Mouse (Mus musculus) thymus, postnatal 14 days (tissue): ENCODE measurements around the gene Kctd12b.
"Not testable (repeated sequence)": the region's sequence is repeated elsewhere in the genome, so short reads cannot be mapped to it uniquely, and the experiment has no call there.

Experiments
- DNase-seq: peaks from one replicate; pipeline ENCODE4 v3.0.0; 2021

Kctd12b gene

DNA sequence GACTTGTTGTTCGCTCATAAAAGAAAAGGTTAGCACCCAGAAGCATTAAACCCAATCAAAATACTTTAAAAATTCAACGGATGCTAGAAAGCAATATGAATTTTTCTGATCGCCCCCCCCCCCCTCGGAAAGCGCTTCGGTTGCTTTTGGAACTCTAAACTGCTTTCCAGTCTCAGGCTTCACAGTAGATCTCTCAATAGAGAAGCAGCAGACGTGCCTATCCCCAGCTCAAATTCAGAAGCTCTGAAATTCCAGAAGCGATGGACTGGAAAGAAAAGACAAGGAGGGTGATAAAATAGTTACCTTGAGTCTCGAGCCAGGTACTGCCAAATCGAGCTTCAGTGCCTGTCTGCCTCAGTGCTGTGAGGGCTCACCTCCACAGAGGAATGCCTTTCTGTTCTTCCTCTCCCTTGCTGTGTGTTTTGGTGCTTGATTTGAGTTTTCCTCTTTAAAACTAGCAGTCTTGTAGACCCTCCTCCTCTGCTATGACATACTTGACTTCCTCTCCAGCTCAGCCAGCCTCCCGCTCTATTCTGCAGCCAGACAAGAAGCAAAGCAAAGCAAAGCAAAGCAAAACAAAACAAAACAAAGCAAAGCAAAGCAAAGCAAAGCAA lies at the start of gene Kctd12b:
Kctd12b (minus strand) TSS at position 610 of the 614 bp plus-strand sequence.
- peak; percentile 7 for DNase-seq

DNA sequence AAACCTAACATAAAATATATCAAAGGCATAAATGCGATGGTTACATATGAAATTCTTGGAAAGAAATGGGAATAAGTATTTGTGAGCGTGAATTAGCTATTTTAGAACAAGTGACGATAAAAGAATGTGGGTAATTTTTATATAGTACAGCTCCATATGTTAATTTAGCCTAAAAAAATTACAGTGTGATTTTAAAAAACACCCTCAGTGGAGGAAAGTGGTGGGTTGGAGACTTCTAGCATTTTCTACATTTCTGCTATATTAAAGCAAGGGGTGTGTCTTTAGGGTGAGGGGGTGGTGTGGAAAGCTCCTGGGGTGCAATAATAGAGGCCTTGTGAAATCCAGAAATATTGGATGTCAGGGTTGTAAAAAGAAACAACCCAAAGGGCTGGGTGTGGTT lies 46.3 kb upstream of the Kctd12b start:
- DNase-seq, result no peak

DNA sequence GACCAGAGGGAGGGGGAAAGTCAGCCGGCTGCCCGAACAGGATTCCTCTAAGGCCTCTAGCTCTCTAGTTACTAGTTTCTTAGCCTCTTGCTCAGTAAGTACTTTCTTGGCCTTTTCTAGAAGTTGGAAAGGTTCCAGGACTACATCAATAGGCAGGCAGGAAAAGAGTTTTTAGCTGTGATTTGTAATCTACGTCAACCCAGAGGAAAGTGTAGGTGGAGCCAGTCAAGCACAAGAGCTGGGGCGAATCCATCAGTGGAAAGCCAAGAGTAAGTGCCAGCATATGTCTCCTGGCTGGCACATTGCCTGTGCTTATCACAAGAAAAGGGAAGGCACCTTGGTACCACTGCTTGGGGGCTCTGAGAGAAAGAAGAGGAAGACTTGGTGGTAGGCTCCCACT lies 39.5 kb upstream of the Kctd12b start:
- no peak for DNase-seq

DNA sequence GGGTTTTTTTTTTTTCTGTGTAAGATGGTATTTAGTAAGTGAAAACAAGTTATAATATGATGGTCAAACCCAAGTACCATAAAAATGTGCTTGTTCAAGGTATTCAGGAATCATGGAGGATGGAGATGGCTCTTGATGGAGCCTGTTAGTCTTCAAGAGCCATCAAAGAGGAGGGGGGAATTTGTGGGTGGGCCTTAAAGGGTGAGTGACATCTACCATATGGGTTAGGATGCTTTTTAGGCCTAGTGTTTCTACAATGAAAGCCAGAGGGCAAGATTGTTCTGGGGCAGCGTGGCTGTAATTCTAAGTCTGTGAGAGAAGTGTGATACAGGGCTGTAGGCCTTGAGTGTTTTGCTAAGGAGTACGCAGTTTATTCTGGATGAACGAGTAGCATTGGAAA lies 28.2 kb upstream of the Kctd12b start:
- peak; percentile 9 for DNase-seq

DNA sequence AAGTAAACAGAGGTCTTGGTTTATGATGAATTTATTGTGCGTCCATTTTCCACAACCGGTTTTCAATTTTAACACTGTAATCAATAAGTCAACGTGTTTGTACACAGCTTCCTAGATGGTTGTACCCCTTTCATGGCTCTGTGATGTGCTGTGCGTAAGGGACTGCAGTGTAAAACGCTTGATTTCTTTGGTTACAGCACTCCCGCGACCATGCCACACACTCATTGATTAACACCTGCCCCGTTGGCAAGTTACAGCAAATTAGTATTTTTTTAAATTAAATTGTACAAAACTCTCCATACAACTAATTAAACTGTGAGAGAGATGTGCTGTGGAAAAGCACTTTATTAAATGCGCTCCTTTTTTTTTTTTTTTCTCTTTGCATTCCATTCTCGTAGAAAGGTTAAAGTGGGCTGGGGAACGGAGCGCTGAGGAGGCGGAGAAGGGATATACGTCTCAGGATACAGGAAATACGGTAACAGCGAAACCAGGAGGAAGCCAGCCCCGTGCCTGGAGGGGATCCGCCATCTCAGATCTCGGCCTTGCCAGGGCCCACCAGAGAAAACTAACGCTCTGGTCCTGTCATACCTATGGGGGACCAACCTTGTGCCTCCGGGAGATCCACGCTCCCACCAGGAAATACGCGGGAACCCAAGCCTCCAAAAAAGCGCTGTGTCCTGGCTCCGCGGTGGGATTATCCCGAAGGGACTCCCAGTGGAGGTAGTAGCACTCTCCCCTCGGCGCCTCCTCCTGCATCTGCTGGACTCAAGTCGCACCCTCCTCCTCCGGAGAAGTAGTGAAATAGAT lies 27.1 kb upstream of the Kctd12b start, which contains the start of gene Nbdy:
Nbdy (plus strand) TSS at position 481 of the 807 bp plus-strand sequence.
- DNase-seq, result peak; percentile 49

DNA sequence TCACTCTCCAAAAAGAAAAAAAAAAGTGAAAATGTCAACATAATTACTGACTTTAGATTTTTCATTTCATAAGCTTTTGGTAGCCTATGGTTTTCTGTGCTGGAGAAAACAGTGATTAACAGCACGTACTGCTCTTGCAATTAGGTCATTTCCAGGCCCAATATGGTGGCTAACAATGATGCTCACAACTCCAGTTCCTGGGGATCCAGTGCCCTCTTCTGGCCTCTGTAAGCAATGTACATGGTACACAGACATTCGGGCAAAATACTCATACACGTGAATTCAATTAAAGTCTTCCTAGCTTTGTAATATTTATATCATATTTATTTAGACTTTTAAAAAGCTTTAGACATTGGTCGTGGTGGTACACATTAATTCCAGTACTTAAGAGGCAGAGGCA lies 23.4 kb upstream of the Kctd12b start:
- DNase-seq, result peak; percentile 6

DNA sequence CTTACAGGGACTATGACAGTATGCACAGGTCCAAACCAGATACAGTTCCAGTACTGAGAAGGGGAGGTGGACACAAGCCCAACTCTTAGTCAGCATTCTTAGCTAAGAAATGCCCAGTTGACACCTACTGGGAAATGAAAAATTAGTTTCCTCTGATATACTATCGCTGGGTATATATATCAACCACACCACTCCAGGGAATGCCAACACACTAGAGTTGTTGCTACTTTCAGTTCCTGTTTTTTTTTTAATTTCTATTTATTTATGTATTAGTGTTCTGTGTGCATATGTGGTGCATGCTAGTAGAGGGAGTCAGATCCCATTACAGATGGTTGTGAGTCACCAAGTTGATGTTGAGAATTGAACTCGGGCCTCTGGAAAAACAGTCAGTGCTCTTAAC lies 20.5 kb upstream of the Kctd12b start:
- no peak for DNase-seq

DNA sequence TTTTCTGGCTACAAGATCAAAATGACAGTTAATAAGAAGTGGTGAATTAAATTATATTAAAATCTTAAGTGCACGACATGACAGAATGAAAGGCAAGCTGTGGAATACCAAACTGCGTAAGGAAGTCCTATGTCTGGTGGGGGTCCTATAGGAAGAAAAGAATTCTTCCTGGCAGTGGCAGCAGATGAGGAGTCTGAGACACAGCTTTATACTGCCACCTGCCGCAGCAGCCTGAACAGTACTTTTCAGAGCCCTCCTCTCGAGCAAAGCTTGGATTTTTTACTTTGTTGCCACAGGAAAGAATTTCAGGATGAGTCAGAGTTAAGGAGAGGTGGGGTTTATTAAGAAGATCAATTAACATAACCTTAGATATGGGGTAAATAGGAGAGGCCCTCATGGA lies 11.5 kb upstream of the Kctd12b start:
- DNase-seq, result no peak

DNA sequence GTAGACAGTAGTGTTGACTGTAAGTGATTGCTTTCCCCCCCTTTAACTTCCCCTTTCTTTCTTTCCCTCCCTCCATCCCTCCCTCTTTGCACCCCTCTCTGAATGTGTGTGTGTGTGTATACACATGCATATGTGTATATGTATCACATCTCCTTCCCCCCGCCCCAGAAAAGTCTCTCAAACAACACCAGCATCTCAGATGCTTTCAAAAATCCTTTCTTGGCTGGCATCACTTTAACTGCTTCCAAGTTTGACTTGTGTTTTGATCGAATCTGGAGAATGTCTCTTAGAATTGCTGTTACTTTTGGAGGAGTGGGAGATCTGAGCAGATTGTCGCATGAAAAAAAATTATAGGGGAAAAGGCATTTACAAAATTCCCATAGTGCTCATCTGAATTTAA lies 4.3 kb upstream of the Kctd12b start:
- no peak for DNase-seq

DNA sequence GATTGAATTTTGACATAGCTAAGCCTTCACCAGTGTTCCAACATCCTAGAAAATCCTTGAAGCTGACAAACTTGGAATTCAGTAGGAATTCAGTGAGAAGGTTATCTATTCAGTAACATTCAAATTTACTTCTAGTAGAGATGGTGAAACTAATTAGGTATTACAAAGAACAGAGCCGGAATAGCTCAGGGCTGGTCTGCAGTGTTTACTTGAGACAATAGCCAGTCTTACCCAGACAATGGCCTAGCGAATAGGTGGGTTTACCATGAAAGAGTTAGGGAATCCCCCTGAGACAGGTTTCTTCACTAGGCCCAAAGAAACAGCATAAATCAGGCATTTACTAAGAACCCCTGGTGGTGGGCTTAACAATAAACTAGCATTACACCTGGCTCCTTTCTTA lies 28.0 kb downstream of the Kctd12b start:
- DNase-seq, result not testable (repeated sequence)

DNA sequence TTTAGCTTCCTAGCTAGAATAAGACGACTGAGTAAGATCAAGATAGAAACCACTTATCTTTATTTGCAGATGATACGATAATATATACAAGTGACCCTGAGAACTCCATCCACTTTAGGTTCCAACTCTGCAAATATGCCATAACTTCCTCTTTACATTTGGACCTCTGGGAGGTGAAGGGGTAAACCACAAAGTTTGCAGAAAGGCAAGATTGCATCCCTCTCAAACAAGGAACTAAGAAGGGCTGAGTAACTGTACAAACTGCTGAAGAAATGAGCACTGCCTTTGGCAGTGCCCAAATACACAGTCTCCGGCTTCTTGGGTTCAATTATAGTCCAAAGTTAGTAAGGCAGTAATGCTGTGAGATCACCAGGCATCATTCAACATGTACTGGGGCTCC lies 31.3 kb downstream of the Kctd12b start:
- DNase-seq, result no peak

DNA sequence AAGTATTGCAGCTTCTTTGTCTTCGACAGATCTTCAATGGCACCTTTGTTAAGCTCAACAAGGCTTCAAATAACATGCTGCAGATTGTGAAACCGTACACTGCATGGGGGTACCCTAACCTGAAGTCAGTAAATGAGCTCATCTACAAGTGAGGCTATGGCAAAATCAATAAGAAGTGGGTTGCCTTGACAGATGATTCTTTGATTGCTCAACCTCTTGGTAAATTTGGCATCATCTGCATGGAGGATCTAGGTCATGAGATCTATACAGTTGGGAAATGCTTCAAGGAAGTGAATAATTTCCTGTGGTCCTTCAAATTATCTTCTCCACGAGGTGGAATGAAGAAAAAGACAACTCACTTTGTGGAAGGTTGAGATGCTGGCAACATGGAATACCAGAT lies 39.2 kb downstream of the Kctd12b start:
- no peak for DNase-seq

DNA sequence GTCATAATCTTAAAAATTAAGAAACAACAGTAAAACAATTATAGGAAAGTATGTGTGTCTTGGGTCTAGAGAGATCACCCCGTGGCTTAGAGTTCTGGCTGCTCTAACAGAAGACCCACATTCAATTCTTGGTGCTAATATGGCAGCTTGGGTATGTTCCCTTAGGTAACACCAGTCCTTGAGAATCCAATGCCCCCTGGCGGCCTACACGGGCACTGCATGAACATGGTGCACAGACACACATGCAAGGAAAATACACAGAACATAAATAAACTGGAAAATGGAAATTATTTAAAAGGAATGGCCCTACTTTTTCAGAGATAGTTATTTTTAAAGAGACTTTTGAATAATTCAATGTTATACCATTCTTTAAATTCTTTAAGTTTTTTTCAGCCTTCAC lies 55.6 kb downstream of the Kctd12b start:
- peak; percentile 18 for DNase-seq

DNA sequence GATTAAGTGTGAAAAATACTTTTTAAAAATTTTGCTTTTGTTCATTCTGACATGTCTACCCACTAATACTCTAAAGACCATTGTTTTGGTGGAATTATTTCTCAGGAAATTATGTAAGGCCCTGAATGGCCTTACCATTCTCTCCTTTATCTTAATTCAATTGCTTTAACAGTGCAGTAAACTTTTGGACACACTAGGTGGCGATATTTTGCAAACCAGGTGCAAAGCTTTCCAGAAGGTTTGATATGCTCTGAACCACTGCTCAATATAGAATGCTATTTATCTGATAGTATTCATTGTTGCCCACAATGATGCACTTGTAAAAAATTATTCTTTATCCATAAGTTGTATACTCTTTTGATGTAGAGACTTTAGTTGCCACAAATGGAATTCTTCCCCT lies 59.9 kb downstream of the Kctd12b start:
- DNase-seq, result peak; percentile 5
